Mouse (Mus musculus): Measurements from ENCODE around the gene Klhdc1. TPM values are rescaled to one million over a fixed set of nuclear protein-coding genes. Genes with fewer than 3 reads are reported as not detected.

Gene Klhdc1
- polyA plus RNA-seq, 1 experiment from 2014 or later = 8.1 TPM

- H3K4me2 ChIP-seq (replicated peaks; ENCODE audit: low read depth) = no peak overlapping the region
- H3K36me3 ChIP-seq (ENCODE audit: control insufficient read depth, insufficient read depth) = peaks cover 64% of the 10 kb centered on the region
- H3K9ac ChIP-seq (ENCODE audit: low read depth, low read length) = no peak overlapping the region
- H3K9me3 ChIP-seq (ENCODE audit: control insufficient read depth) = no peaks in the 10 kb centered on the region
- TF ChIP-seq CTCF (IDR thresholded peaks at IDR 0.05; ENCODE audit: low read depth) = no peak
- no peaks in the 10 kb centered on the region for H3K4me1 ChIP-seq (replicated peaks; ENCODE audit: control insufficient read depth, insufficient read depth, low read length)
- ATAC-seq = no peak
- no peak overlapping the region for H3K27ac ChIP-seq (ENCODE audit: low read depth, low read length)
- 77% methylated on average over 1 of the region's 1 CpGs for WGBS
- H3K4me3 ChIP-seq (ENCODE audit: low read depth, low read length) = no peak overlapping the region
- no peaks in the 10 kb centered on the region for H3K27me3 ChIP-seq (replicated peaks; ENCODE audit: control insufficient read depth, insufficient read depth, low read length)
These were observed 91.2 kb downstream of the Klhdc1 start for GRCm38 (mm10) chr12:69332147-69332546.

DNA sequence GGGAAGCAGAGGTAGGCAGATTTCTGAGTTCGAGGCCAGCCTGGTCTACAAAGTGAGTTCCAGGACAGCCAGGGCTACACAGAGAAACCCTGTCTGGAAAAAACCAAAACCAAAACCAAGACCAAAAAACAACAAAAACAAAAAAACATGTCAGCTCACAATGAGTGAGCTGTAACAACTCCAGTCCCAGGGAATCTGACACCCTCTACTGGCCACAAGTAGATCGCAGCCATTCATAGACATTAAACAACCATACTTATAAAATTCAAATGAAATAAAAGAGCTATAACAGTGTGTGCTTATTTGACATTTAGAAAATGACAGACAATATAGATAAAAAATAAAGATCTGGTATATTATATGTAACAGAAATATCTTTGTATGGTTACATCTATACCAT, 92.6 kb downstream of the Klhdc1 start:
- no peaks in the 10 kb centered on the region for H3K9me3 ChIP-seq (ENCODE audit: control insufficient read depth)
- peak; percentile 73 for TF ChIP-seq CTCF (IDR thresholded peaks at IDR 0.05; ENCODE audit: low read depth)
- H3K4me3 ChIP-seq (ENCODE audit: low read depth, low read length) = no peak overlapping the region
- no peak overlapping the region for H3K4me2 ChIP-seq (replicated peaks; ENCODE audit: low read depth)
- H3K36me3 ChIP-seq (ENCODE audit: control insufficient read depth, insufficient read depth) = peaks cover 57% of the 10 kb centered on the region
- no peak overlapping the region for H3K9ac ChIP-seq (ENCODE audit: low read depth, low read length)
- no peak for ATAC-seq
- no peak overlapping the region for H3K27ac ChIP-seq (ENCODE audit: low read depth, low read length)
- 87% methylated on average over 2 of the region's 2 CpGs for WGBS
- no peaks in the 10 kb centered on the region for H3K4me1 ChIP-seq (replicated peaks; ENCODE audit: control insufficient read depth, insufficient read depth, low read length)
- H3K27me3 ChIP-seq (replicated peaks; ENCODE audit: control insufficient read depth, insufficient read depth, low read length) = no peaks in the 10 kb centered on the region

Other genes starting within 250 kb of the Klhdc1 start
- 1,572 and 1,602 TPM in 2 replicates for gene Rps29, start 82.0 kb upstream of the Klhdc1 start, polyA plus RNA-seq (2015; fragmentation: Nextera tagmentation; extraction: Ambion mirVana)
- gene Lrr1, start 72.4 kb upstream of the Klhdc1 start, polyA plus RNA-seq (2015; fragmentation: Nextera tagmentation; extraction: Ambion mirVana) = 3.5 and 5.5 TPM in 2 replicates
- 628 and 634 TPM in 2 replicates for gene Rpl36al, start 57.1 kb upstream of the Klhdc1 start, polyA plus RNA-seq (2015; fragmentation: Nextera tagmentation; extraction: Ambion mirVana)
- 41.5 and 46.9 TPM in 2 replicates for gene Mgat2, start 57.0 kb upstream of the Klhdc1 start, polyA plus RNA-seq (2015; fragmentation: Nextera tagmentation; extraction: Ambion mirVana)
- gene Gm49383, start 44.1 kb upstream of the Klhdc1 start, polyA plus RNA-seq (2015; fragmentation: Nextera tagmentation; extraction: Ambion mirVana) = 9.9 and 10.2 TPM in 2 replicates
- gene Dnaaf2, start 42.7 kb upstream of the Klhdc1 start, polyA plus RNA-seq (2015; fragmentation: Nextera tagmentation; extraction: Ambion mirVana) = 2.9 and 3.4 TPM in 2 replicates
- gene Gm49384, start 36.9 kb upstream of the Klhdc1 start, polyA plus RNA-seq (2015; fragmentation: Nextera tagmentation; extraction: Ambion mirVana) = 9.1 and 9.5 TPM in 2 replicates
- gene Pole2, start 13.0 kb upstream of the Klhdc1 start, polyA plus RNA-seq (2015; fragmentation: Nextera tagmentation; extraction: Ambion mirVana) = 5.4 and 6.7 TPM in 2 replicates
- 67.7 and 70.3 TPM in 2 replicates for gene Klhdc2, start 55.5 kb downstream of the Klhdc1 start, polyA plus RNA-seq (2015; fragmentation: Nextera tagmentation; extraction: Ambion mirVana)
- gene Nemf, start 116.0 kb downstream of the Klhdc1 start, polyA plus RNA-seq (2015; fragmentation: Nextera tagmentation; extraction: Ambion mirVana) = 41.9 and 45.3 TPM in 2 replicates
- 82.7 and 86.3 TPM in 2 replicates for gene Arf6, start 131.0 kb downstream of the Klhdc1 start, polyA plus RNA-seq (2015; fragmentation: Nextera tagmentation; extraction: Ambion mirVana)
- 1.9 and 2.4 TPM in 2 replicates for gene Gm9887, start 131.3 kb downstream of the Klhdc1 start, polyA plus RNA-seq (2015; fragmentation: Nextera tagmentation; extraction: Ambion mirVana)

All from intestine, postnatal 0 days (tissue).